Mouse (Mus musculus) embryonic fibroblast, embryonic 13.5 days (primary cell): ENCODE results near the gene Gramd1b.

Source experiments
- CTCF ChIP-seq: IDR thresholded peaks from 2 replicates; pipeline ENCODE4 v1.5.1; 2011; ENCODE audit warnings: mild to moderate bottlenecking, control low read depth, low read length, moderate library complexity, borderline replicate concordance; ENCODE audit not compliant: insufficient read depth
- POLR2A ChIP-seq: IDR thresholded peaks from 2 replicates; pipeline ENCODE4 v1.6.1; 2011; ENCODE audit warnings: low read depth, mild to moderate bottlenecking, control low read depth, low read length, moderate library complexity

GRCm38 (mm10) chr9:40400171-40400570 is 131.0 kb downstream of the Gramd1b start:
- TF ChIP-seq CTCF (no peak), POLR2A (no peak)
